Mouse (Mus musculus): Measurements from ENCODE around the gene Oma1. TPM values are rescaled to one million over a fixed set of nuclear protein-coding genes. Genes with fewer than 3 reads are reported as not detected.

Gene Oma1
- 6.0 and 6.8 TPM in 2 replicates for polyA plus RNA-seq (2012; rRNA removed)

DNA sequence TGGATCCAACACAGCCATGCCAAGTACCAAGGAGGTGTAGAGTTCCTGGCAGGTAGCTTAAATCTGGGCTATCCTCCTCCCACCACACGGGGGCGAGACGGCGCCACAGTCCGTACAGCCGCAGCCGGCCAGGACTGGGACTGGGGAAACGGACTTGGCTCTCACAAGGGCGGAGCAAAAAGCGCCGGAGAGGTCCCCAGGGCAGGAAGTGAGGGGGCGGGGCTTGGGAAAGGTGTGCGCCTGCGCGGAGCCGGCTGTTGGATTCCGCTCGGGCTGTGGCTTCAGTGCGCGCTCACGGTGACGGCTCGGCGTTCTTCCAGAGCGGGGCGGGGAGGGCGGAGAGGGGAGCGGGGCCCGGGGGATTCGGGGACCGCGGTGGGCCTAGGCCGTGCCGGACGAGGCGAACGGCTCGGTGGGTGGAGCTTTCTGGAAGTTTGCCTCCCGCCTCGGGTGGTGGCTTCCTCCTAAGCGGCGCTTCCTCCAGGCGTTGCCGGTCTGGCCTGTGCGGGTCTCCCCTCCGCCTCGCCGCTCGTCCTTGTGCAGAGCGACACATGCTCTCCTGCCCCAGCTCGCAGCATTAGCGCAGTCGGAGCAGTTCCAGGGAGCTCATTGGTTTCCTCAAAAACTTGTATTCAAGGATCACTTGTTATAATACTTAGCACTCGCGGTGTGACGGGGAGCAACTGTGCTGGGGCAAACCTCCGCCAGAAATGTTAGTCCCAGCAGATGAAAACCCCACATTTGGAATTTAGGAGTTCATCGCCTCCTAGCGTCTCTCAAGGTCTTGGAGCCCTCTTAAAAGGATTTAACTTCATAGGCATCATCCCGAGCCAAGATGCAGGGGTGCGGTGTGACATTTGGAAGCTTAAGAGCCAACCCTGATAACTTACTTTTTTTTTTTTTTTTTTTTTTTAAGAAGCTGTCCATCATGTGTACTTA, at the start of gene Oma1:
TSS of gene Oma1 (plus strand) at position 226 of the 939 bp plus-strand sequence.
- peak; percentile 91 to 98 for DNase-seq (ENCODE audit: extremely low spot score in 1 of 2, low spot score in 1 of 2)

DNA sequence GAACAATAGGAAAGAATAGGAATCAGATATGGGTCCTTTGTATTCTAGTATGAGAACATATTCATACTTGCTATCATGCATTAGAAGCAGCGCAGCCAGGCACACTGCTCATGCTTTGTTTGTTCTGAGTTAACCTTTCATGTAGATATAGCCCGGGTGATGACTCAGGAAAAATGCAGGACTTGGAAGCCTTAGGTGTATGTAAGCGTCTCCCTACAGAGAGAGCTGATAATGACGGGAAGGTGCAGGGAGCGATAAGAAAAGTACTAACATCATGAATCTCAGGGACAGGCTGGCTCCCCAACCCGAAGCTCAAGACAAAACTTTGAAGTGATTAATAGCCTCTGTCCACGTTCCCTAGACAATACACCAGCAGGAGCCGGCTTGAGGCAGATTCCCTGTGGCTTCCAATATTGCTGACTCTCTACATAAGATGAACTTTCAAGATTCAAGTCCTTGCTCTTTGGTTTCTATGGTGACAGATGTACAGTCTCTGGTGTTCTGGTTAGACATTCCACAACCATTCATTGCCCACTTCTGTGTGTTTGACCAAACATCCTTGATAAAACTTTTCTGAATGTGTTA, 49.7 kb upstream of the Oma1 start:
- DNase-seq (ENCODE audit: extremely low spot score in 1 of 2, low spot score in 1 of 2): no peak

GRCm38 (mm10) chr4:103265166-103265565, 48.4 kb upstream of the Oma1 start:
- DNase-seq (ENCODE audit: extremely low spot score in 1 of 2, low spot score in 1 of 2): no peak

DNA sequence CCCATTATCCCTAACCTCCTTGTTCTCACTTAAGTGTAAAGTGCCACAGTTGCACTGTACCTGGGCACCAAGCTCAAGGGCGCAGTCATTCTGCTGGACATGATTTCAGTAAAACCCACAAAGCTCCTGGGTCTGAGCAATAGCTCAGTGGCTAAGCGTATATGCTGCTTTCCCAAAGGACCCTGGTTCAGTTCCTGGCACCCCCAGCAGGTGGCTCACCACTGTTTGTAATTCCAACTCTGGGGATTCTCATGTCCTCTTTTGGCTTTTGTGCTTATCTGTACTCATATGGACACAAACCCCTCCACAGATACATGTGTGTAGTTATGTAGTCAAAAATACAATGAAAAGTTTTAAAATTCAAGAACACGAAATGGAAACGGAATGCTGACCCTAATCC, 44.3 kb upstream of the Oma1 start:
- DNase-seq (ENCODE audit: extremely low spot score in 1 of 2, low spot score in 1 of 2): no peak

GRCm38 (mm10) chr4:103273021-103273420, 40.6 kb upstream of the Oma1 start:
- no peak for DNase-seq (ENCODE audit: extremely low spot score in 1 of 2, low spot score in 1 of 2)

DNA sequence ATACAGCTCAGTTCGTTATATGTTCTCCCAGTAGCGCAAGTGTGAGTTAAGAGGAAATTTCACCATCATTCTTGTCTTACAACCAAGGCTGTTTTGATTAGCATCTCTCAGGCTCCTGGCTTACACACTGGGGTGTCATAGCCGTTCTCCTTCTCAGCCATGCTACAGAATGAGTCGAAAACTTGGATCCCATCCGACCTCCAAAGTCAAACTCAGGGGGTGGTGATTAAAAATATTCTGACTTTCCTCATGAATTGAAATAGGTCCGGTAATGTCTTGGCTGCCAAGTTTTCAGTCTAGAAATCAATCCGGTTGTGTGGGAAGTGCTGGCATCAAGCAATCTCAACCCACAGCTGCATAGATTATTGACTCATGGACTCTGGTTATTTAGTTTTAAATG, 25.3 kb upstream of the Oma1 start:
- peak; percentile 10 to 54 for DNase-seq (ENCODE audit: extremely low spot score in 1 of 2, low spot score in 1 of 2)

DNA sequence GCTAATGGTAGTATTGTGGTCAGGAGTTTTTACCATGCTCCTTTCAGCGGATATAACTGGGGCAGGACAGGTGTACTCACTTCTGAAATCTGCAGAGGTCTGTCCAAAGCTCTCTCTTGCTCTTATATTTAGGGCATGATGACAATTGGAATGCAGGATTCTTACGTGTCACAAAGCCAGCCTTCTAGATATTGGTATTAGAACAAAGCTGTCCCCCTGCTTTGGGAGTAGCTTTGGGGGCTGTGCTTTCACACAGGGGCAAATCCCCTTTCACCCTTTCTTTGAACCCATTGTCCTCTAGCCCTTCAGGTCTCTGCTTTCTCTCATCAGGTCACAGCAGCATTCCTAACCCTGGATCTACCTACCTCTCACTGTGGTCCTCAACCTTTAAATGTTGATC, 22.8 kb upstream of the Oma1 start, which contains the start of gene 4921539E11Rik:
TSS of gene 4921539E11Rik (minus strand) at position 101 of the 400 bp plus-strand sequence.
- DNase-seq (ENCODE audit: extremely low spot score in 1 of 2, low spot score in 1 of 2): no peak

DNA sequence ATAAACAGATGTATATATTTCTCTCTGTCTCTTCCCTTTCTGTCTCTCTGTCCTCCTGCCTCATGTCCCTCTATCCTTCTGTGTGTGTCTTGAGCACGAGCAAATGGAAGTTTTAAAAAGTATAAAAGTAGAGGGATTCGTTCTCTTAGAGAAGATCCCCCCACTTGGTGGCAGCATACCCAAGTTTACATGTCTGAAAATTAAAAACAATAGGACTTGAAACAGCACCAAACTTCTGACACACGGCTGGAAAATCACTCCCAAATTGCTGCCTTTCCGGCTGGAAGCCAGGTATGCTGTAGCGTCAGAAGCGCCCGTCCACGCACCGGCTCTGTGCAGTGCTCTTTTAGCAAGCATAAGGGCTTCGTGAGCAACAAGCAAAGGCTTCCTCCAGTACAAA, 14.3 kb upstream of the Oma1 start:
- DNase-seq (ENCODE audit: extremely low spot score in 1 of 2, low spot score in 1 of 2): peak in 1 of 2 experiments; percentile 44

DNA sequence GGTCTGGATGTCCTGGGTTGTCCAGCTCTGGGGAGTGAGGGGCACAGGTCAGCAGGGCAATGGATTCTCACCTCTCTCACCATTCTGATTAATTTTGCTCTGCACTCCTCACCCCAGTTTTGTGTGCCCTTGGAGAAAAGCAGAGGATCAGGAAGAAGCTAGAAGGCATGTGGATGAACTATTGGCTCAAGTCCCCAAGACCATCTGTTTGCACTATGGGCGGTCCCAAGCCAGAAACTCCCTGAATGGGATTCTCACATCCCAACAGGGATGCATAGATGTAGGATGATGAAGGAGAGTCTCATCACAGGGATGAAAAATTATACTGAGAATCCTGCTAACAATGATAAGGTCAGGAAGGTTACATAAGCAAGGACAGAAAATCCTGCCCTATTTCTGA, 9.8 kb upstream of the Oma1 start:
- no peak for DNase-seq (ENCODE audit: extremely low spot score in 1 of 2, low spot score in 1 of 2)

DNA sequence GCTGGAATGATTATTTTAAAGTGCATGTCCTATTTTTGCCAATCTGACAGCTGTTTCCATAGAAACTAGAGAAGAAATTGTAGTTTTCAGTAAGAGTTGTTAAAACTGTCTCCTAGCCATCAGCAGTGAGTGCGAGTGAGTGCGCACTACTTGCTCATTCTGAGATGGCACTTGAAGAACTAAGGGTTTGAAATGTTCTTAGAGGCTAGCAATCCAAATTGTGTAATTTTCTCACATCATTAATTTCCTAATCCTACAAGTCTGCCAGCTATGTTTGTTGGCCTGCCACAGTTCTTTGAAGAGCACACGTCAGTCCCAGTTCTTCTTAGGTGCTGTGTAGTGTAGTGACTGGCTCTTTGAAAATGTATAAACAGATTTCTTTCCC, 906 bp downstream of the Oma1 start:
- no peak for DNase-seq (ENCODE audit: extremely low spot score in 1 of 2, low spot score in 1 of 2)

- no peak for DNase-seq (ENCODE audit: extremely low spot score in 1 of 2, low spot score in 1 of 2)
Measured at GRCm38 (mm10) chr4:103315861-103316260, 2.2 kb downstream of the Oma1 start.

- no peak for DNase-seq (ENCODE audit: extremely low spot score in 1 of 2, low spot score in 1 of 2)
Measured at GRCm38 (mm10) chr4:103321461-103321860, 7.8 kb downstream of the Oma1 start.

DNA sequence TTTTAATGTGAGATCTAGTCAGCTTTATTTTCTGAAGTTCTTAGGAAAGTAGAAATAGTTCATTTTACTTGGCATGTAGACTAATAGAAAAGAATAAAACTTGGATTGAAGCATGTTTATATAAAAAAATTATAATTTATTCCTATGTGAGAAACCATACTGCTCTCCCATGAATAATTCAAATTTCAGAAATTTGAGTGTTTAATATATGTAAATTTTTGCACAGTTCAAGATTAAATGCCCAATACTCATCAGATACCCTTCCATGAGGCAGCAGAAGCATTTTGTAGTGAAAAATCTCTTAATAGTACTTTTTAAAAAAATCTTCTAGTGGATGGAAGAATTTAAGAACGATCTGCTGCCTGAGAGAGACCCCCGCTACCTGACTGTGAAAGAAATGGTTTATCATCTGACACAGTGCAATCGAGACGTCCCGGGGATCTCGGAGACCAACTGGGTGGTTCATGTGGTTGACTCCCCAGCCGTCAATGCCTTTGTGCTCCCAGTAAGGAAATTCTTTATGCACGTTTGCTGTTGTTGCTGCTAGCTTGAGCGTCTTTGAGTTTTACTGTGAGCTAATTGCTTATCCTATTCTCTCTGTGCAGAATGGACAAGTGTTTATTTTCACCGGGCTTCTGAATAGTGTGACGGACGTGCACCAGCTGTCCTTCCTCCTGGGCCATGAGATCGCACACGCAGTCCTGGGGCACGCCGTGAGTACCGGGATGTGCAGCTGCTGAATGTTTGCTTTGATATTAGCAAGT, 11.3 kb downstream of the Oma1 start:
- no peak for DNase-seq (ENCODE audit: extremely low spot score in 1 of 2, low spot score in 1 of 2)

DNA sequence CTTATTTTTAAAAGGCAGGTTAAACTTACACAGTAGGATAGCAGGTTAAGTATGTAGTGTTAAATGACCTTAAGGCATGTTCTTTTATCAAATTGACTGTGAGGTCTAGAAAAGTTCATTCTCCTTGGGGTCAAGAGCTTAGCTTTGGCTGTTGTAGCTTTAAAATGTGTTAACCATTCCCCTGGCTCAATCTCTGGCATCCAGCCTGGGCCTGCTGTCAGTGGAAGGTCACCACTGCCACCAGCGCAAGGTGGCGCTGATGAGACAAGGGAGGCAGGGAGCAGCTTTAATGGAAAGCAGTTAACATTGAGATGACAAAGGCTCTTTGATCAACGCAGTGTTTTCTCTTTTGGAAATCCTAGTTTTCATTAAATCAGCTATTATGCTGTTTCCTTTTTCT, 13.4 kb downstream of the Oma1 start:
- peak in 1 of 2 experiments; percentile 19 for DNase-seq (ENCODE audit: extremely low spot score in 1 of 2, low spot score in 1 of 2)

- no peak for DNase-seq (ENCODE audit: extremely low spot score in 1 of 2, low spot score in 1 of 2)
Measured at GRCm38 (mm10) chr4:103329348-103329747, 15.7 kb downstream of the Oma1 start.

DNA sequence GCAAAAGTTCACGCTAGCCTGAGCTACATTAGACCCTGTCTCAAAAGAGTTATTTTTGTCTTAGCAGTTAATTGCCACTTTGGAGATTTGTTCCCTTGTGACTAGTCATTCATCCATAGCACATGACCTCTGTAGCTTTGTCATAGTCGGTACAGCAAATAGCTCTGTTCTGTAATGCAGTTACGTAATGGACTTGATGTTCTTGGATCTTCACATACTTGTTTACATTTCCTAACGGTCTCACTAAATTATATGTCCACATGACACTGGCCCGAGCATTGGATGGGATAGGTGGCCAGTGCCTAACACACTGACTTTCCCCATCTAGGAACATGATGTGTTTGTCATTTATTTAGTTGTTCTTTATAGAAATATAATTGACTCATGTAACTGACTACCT, 21.5 kb downstream of the Oma1 start:
- no peak for DNase-seq (ENCODE audit: extremely low spot score in 1 of 2, low spot score in 1 of 2)

DNA sequence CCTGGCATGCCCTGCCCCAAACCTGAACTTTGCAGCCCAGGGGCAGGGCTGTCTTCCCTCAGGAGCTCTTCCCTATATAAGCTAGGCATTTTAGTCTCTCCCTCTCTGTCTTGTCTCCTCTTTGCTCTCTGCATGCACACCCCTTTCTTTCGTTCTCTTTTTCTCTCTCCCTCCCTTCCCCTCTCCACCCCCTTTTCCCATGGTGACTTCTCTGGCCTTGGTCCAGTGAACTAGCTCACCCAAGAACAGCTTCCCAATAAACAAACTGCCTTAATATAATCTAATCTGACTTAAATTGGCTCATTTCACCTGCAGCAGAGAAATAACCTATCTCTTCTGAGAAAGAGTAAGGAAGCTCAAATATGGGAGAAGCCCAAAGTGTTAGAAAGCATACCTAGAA, 27.1 kb downstream of the Oma1 start:
- no peak for DNase-seq (ENCODE audit: extremely low spot score in 1 of 2, low spot score in 1 of 2)

DNA sequence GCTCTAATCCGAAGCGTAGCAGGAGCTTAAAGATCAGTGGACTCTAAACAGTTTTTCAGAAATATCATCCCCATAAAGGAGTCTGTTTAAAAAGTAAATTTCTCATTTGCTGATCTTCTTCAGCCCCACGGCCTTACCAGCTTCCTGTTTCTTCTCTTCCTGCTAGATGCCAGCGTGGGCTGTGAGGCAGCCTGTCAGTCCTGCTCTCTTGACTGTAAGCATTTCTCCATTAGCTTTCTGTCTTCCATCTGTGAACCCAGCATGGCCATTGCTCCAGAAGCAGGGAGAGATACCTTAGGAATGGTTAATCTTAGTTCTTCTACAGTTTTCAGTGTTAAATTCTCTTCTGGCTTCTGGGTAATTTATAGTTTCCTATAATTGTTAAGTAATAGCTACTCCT, 28.0 kb downstream of the Oma1 start:
- no peak for DNase-seq (ENCODE audit: extremely low spot score in 1 of 2, low spot score in 1 of 2)

GRCm38 (mm10) chr4:103346058-103346457, 32.4 kb downstream of the Oma1 start:
- peak in 1 of 2 experiments; percentile 75 for DNase-seq (ENCODE audit: extremely low spot score in 1 of 2, low spot score in 1 of 2)

DNA sequence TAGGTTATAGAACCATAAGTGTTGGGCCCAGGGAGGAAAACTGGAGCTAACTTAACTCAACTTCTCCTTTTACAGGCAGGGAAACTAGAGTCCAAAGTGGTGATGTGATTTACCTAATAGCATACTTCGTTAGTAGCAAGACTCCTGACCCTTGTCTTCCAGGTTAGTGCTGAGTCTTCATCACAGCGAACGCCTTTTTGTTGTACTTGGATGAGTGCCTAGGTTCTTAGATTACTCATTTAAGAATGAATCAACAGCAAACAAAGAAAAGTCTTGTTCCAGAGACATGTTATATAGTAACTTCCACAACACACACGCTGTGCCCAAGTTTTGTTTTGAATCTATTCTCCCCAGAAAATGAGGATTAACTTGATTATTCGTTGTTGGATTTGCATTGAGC, 33.2 kb downstream of the Oma1 start:
- no peak for DNase-seq (ENCODE audit: extremely low spot score in 1 of 2, low spot score in 1 of 2)

GRCm38 (mm10) chr4:103349219-103349618, 35.6 kb downstream of the Oma1 start:
- DNase-seq (ENCODE audit: extremely low spot score in 1 of 2, low spot score in 1 of 2): peak in 1 of 2 experiments; percentile 19
